Mouse (Mus musculus) ovary, postnatal 14 days (tissue): ENCODE measurements at regions not wholly inside any gene's neighbourhood (a gene's known extent, or its start where the extent isn't known, plus 50 kb on each side); places are given as distances from the start of the nearest gene placed in this dataset.
"Not testable (repeated sequence)": the region's sequence is repeated elsewhere in the genome, so short reads cannot be mapped to it uniquely, and the experiment has no call there.

ENCODE experiments used
- DNase-seq: peaks from one replicate; pipeline ENCODE4 v3.0.0; 2022; ENCODE audit warnings: low spot score

DNA sequence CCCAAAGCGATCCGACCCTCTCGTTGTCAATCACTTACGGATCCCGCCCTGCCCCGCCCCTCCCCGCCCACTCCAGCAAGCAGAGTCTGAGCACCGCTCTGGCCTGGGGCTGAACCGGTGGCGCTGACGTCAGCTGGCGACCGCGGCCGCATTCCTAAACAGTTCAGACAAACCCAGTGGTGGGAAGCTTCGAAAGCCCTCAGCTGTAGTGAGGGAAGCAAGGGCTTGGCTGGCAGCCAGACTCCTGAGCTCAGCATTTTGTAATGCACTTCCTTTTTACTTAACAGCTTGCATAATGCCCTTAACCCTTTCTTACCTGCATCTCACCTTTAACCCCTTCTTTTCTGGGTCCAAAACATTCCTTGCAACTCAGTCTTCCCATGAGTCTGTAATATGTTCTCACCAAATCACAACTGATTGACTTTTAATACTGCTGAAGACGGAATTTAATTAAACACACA lies 213.0 kb upstream of the Smim15 start:
- DNase-seq = peak; percentile 83

DNA sequence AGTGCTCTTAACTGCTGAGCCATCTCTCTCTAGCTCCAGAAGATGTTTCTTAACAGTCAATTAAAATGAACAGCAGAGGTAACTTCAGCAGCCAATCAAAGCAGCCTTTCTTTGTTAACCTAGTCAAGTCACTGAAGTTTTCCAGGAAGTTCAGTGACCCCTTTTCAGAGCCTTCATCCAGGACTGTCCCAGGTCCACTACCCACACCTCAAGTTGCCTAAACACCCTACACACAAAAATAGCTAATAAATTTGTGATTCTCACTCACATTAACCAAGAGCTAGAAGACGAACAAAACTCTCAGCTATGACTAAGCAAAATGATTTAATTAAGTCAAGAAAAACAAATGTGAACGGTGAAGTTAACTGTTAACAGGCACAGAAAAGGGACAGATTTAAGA lies 214.0 kb upstream of the Smim15 start:
- no peak for DNase-seq

DNA sequence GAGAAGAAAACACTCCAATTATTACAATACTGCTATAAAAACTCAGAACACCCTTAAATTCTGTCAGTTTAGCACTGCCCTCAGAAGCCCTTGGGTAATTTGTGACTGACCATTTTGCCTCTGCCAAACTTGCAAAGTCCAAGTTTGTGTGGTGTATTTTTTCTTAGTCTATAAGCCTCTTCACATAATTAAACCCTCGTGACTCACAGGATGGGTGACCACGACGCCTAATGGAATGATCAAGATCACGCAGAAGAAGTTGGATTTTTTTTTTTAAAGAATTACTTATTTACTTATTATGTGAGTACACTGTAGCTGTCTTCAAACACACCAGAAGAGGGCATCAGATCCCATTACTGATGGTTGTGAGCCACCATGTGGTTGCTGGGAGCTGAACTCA lies 214.4 kb upstream of the Smim15 start:
- DNase-seq = no peak

DNA sequence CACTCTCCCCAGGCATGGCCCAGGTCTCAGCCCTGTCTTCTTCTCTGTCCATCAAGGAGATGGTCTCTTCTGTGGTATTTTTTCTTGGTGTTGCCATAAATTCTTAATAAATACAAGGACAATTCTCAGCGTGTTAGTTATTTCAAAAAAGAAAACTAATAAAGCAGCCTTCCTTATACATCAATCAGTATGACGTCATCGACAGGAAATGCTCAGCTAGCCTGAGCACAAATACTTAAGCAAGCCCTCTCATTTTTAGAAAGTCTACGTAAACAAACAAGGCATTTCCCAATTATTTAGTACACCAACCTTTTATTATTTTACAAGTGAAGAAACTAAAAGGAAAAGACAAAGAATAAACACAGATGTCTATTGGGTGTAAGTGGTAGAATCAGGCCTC lies 218.6 kb upstream of the Smim15 start:
- no peak for DNase-seq

DNA sequence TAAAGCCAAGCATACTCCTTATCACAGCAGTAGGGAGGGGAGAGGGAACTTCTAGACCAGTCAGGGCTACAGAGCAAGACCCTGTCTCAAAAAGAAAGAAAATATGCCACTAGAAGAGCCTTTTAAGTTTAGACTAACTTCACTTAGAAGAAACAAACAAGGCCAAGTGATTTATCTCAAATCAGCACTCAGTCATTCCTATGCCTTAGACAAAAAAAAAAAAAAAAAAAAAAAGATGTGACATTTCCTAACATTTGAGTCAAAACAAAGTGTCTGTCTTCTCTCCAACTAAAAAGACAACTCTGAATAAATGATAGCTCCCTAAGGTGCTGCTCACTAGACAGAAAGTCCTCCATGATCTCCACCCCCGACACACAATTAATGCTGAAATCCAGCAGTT lies 220.9 kb upstream of the Smim15 start:
- DNase-seq = no peak

DNA sequence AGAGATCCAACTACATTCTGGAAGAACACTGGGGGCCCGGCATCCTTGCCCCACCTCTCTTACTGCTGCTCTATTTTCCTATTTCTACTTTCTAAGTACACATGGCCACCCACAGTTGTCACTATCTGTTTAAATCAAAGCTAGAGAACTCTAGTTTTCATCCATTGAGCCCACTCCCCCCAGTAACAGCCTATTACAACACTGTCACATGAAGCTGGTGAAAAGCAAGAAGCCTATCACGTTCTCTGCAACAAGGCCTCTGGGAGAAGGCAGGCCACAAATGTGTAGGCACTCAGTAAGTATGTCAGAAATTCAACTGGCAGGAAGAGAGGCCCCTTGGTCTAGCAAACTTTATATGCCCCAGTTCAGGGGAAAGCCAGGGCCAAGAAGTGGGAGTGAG lies 222.0 kb upstream of the Smim15 start:
- DNase-seq = no peak

DNA sequence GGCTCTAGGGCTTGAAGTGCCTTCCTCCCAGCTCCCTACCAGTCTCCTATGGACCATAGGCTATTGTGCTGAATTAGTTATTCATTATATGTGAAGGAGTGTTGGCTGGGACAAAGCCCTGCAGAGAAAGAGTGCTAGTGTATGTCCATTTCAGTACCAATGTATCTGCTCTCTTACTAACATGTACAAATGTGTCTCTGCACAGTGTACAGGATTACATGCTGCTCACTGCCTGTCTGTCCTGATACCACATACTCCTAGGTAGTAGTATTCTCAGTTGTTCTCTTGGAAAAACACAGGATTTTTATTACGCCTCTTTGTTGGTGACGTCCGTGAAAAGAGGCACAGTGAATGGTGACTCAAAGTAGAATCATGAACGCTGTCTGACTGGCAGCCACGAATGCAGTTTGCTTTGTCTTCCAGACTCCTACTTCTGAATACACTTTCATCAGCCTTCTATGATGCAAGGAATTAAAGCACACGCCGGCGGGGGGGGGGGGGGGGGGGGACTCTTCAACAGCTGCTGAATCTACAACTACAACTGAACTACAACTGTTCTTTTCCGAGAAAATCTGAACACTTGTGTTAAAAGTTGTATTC lies 230.6 kb upstream of the Smim15 start:
- no peak for DNase-seq

DNA sequence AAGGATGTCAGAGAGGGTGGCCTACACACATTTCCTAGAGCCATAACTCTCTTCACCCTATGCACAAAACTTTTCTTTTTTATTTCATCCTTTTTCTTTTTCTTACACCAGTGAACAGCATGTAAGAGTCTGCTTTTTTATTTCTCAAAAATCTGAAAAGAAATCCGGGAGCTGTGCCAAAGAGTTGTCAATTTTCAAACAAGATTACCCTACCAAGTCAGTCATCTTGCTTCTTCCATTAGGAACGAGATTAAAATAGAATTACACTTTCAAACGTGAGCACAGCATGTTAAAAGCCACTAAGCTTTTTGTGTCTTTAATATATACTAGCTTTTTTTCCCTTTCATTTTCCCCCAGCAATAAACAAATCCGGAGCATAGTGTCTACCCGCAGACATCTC lies 232.2 kb upstream of the Smim15 start:
- DNase-seq = no peak

DNA sequence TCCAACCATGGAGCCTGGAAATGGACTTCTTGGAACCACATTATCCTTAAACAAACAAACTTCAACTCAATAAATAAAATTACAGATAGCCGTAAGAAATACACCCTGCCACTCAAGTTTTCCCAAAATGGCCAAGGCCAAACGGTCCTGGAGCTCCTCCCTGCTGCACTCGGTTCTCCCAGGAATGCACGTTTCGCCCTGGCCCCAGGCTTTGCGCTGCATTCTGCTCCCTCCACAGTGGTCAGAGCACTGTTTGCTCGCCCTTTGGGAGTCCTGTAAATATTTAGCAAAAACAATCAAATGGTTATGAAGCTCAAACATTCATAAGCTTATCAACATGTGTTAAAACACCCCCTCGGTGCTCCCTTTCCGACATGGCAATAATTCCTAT lies 233.4 kb upstream of the Smim15 start:
- DNase-seq = no peak

DNA sequence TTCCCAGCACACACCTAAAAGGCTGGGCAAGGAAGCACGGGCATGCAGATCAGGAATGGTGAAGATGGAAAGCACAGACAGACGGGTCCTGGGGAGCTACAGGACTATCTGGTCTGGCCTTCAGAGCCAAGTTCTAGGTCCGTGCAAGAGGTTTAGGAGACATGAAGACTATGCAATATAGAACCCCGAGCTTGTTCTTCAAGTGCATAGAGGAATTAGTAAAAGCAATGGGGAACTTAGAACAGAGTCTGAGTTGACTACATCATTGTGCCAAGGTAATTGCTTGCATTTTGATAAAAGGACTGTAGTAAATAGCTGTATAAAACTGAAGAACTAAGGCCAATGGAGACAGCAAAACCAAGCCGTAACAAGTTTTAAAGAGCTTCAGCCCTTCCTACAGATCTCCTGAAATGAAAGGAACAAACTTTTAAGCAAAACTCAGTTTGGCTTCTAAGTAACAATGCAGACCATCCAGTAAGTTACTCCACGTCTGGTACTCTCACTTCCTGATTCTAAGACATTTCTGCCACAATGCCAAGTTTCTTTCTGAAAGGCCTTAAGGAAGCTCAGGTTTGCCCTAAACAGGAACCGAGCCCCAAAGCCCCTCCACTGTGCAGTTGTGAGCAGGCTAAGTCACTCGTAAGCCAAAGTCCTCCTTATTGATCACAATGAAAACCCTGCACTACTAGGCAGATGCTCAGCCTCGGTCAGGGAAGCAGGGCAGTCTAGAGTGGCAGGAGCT lies 234.0 kb upstream of the Smim15 start:
- DNase-seq = no peak

DNA sequence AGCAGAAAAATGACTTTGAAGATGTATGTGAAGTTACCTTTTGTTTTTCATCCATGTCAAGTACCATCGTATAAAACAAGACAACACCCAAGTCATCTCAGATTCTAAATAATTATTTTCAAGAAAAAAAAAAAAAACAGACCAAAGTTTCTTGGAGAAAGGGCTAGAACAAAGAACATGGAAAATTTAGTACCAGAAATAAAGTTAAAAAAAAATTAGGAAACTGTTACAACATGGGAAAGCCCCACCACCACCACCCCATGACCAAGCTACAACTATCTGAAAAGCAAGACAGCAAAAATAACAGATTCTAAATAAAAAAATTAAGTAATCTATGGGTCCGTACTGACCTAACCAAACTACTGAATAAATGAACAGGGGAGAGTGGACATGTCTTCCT lies 235.3 kb upstream of the Smim15 start:
- no peak for DNase-seq

DNA sequence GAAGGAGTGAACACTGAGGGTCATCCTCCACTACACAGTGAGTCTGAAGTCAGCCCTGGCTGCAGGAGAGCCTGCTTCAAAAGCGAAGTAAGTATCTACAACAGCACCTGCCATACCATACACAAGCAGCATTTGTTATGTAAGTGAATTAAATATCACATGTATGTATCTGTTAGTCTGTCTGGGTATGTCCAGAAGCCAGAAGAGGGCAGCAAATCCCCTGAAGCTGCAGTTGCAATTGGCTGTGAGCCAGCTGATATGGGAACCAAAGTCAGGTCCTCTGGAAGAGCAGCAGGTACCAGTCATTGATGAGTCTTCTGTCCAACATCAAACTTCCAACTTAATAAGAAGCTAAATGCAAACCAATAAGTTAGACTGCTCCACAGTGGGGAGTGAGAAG lies 239.8 kb upstream of the Smim15 start:
- DNase-seq = no peak

DNA sequence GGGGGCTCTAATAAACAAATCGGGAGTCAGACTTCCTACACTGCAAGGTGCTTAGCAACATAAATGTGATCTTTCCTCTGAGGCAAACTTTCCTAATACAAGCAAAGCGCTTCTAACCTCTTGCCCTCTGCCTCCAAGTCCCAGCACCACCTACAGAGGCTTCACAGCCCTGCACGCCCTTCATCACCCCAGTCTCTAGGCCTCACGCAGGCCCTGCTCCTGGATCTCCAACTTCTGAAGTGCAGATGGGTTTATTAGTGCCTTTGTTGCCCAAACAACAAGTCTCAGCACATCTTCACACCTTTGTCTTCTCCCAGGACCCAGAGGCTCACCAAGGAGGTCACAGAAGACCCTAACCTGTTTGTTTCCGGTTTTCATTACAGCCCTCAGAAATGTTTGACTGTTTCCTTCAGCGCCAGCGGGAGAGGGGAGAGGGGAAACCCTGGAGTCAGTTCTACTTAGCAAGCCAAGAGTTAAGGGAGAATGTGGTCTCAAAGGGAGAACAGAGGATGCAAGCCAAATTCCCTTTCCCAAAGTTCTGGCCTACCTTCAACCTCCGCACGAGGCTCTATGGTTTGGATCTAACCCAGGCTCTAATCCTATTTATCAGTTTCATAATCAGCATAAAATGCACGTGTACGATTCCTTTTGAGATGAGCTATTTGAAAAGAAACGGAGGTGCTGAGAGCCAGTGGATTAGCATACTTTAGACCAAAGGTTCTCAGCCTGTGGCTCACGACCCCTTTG lies 244.9 kb upstream of the Smim15 start:
- no peak for DNase-seq

DNA sequence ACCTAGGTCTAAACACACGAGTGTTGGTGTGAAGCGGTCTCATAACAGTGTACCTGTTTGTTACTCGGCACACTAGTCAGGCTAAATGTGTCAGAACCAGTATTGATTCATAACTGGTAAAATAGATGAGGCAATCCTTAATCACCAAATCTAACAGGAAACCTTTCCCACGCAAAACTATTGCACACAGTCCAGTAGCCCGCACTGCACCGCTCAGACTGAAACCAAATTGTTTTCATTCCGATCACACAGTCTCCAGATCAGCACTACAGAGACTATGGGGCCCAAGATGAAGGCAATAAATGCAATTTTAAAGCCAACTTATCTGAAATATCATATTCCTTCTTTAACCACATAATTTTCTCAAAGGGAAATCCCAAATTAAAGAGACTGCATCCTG lies 246.1 kb upstream of the Smim15 start:
- DNase-seq = no peak

DNA sequence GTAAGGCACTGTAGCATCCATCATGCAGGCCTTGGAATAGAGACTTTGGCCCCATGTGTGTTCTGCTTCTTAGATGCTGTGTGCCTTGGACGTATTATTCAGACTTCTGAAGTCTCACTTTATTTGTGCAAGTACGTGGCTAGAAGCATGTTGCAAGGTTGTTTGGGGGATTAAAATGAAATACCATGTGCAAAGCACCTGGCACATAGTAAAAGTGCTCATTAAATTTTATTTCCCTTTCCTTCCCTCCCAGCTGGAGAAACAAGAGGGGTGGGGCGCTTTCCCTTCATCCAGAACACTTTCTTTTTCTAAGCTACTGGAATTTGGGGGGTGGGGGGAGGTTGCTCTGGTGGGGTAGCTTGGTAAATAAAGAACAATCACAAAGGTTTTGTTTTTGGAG lies 248.7 kb upstream of the Smim15 start:
- no peak for DNase-seq

DNA sequence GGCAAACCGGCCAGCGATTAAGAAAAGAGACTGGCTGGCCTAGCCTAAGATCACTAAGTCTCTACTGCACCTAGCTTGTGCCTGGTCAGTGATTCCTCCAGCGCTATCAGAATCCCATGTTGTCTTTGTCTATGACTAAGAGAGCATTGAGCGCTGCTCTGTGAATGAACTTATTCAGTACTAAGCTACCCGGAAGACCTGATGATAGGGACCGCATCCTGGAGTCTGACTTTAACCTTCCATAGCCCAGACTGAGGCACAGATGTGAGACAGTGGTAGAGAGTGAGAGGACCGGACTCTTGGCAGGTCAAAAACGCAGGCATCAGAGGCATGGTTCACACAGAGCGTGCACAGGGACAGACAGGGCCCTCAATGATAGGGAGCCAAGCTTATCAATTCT lies 252.5 kb upstream of the Smim15 start:
- DNase-seq = no peak

DNA sequence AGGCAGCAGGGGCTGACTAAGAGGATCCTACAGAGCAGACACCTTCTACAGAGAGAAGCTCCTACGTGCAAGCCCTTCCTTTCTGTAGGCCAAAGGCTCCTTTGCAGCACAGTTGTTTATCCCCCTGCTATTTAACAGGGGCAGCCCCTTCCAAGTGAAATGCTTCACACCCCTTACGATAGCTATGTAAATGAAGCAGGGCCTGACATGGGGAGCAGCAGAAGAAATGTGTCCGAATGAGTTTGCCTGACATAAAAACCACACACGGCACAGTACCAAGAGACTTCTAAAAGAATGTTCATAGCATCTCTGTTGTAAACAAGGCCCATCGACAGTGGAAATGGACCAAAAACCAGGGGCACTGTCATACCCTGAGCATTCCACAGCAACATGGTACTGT lies 259.3 kb upstream of the Smim15 start:
- no peak for DNase-seq

DNA sequence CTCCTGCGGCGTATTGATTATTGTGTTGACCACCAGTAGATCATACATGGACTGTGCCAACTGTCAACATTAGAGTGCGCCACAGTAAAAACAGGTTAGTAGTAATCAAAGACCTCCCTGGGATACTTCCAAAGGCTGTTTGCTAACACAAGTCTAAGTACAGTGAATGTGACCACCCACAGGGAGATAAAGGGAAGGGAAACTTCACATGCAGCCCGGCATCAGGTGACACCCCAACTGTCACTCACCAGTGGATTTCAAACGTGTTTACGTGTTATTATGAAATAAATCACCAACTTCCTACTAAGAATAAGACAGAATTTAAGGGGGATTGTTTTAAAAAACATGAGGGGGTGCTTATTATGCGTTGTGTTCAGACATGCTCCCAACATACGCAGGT lies 262.5 kb upstream of the Smim15 start:
- DNase-seq = no peak

DNA sequence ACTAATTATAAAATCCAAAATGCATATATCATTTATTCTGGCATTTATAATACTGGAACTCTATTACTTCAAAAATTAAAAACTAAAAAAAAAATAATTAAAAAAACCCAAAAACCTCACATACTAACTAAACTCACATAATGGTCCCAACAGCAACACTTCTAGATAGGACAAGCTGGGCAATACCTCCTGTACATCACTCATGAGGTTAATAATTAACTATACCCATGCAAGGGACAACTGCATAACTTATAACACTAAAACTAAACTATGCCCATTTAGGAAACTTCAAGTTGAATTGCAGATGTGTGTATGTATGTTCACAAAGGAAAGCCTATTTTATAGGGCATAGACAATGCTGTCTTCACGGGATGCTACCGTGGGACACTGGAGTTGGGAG lies 263.0 kb upstream of the Smim15 start:
- DNase-seq = no peak

DNA sequence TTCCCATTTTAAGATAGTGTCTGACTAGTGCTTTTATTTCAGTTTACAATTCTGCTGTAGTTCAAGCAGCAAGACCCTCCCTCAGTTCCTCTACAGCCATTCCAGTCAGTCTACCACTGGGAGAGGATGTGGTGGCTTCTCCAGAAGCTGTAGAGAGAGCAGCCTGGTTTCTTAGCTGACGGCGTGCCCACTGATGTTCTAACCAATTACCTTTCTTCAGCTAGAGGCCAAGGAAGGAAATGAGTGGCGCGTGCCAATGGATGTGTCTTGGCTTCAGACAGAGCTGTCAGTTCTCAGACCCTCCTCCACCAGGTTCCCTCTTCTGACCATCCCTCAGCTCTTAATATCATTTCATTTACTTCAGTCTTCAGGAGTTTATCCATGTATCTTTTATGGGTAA lies 264.7 kb upstream of the Smim15 start:
- DNase-seq = no peak

DNA sequence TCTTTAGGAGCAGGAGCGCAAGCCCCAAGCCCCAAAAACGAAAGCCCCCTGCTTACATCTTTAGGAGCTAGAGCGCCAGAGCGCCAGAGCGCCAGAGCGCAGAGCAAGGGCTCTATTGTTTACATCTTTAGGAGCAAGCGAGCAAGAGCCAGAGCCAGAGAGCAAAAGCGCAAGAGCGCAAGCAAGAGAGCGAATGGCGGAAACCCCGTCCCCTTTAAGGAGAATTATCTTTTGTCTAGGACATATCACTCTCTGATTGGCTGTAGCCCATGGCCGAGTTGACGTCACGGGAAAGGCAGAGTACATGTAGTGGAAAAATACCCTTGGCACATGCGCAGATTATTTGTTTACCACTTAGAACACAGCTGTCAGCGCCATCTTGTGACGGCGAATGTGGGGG lies 269.7 kb upstream of the Smim15 start:
- not testable (repeated sequence) for DNase-seq

DNA sequence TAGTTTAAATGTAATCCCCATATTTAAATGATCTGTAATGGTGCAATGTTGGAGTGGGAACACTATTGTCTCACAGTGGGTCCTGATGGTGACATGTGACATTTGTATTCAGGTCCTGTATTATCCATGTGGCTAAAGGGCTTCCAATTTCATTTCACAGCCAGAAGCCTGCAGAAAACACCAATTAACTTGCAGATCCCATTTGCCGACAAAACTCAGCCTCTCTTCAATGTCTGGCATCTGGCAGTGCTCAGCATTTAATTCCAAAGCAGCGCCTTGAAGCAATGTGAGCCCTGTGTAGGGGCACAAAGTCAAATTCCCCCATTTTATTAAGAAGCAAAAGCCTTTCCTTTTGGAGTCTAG lies 277.0 kb upstream of the Smim15 start:
- no peak for DNase-seq

DNA sequence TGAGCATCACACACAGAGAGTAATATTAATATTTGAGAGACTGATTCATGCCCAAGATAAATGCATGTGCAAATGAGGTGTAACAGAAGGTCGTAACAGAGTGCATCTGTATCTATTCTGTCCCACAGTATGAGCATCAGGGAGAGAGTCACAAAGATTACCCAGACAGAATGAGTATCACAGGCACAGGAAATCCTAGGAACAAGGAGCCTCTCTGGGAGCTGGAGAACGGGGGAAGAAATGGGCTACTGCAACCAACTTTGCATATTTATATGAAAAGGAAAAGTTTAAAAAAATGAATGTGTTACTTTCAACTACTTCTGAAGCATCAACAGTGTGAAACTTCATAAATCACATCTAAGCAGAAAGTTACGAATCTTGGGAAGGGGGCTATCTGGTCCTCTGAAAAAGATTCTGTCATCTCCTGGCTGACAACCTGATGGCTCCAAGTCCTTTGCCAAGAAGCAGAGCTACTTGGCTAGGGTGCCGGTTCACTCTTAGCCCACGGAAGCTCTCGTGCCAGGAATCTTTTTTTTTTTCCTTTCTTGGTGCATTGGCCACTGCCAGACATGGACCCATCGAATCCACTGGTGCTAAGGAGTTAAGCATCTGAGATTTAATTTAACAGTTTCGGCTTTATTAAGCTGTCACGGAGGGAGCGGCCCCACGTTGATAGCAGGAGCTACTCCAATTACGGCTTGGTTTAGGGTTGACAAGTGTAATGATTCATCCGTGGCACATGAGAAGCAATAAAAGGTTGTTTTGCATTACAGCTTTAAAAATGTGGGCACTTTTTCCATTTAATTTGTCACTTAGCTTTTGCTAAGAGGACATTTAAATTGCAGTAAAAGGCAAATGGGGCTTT lies 277.6 kb upstream of the Smim15 start:
- no peak for DNase-seq
